Mouse (Mus musculus): Measurements from ENCODE around the gene Gm13289. TPM values are rescaled to one million over a fixed set of nuclear protein-coding genes. Genes with fewer than 3 reads are reported as not detected.
"Not testable (repeated sequence)": the region's sequence is repeated elsewhere in the genome, so short reads cannot be mapped to it uniquely, and the experiment has no call there.

Gm13289 gene
- polyA plus RNA-seq, 1 experiment from 2014 or later: not detected

DNA sequence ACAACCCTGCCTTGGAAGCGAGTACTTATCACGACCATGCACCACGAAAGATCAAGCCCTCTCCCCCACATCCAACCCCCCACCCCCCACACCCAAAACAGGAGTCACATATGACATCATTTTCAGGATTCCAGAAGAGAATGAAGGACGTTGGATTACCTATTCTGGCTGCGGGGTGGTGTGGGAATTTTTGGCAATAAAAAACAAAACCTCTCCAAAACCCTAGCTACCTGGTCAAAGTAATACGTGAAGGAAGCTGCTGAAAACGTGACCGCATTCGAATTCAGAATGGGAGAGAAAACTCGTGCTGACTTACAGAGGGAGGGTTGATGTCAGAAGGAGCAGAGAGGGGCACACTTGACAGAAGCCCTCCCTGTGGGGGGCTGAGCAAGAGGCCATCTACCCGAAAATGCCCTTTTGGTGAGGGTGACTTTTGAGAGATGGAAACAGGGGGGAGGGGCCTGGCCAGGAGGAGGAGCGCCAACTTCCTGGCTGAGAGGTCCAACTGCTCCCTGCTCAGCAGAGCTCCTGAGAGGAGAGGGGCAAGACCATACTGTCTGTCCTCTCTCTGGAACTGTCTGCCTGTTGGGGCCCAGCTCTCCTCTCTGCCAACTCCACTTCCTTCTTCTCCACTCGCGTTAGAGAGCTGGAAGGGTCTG is 17.0 kb upstream of the Gm13289 start, which contains the start of gene Gm13283:
Gene Gm13283 (plus strand): TSS at position 510 of the 659 bp plus-strand sequence.
- Histone ChIP-seq H3K9ac (replicated peaks) (0 out of 2 replicates have a peak within 1 kb of the TSS, but pooled peaks have one; percentile 16), H3K4me2 (replicated peaks) (peak within 1 kb of the TSS; percentile 63), H3K4me3 (peak within 1 kb of the TSS; percentile 36)
- H3K27ac ChIP-seq (replicated peaks); H3K9me3 ChIP-seq; H3K27me3 ChIP-seq; H3K36me3 ChIP-seq; H3K4me1 ChIP-seq; ATAC-seq (replicated peaks): not testable (repeated sequence)
- 33% methylated on average over 10 of the region's 14 CpGs for WGBS

- peak overlapping the region; percentile 63 for H3K4me2 ChIP-seq (replicated peaks)
- under 1% methylated on average over 24 of the region's 28 CpGs for WGBS
- H3K4me3 ChIP-seq: peak overlapping the region; percentile 36
- H3K27ac ChIP-seq (replicated peaks); H3K4me1 ChIP-seq; H3K36me3 ChIP-seq; H3K27me3 ChIP-seq; H3K9me3 ChIP-seq; ATAC-seq (replicated peaks): not testable (repeated sequence)
- H3K9ac ChIP-seq (replicated peaks): 0 out of 2 replicates have a peak overlapping the region, but pooled peaks have one; percentile 16
These were observed 16.3 kb upstream of the Gm13289 start for GRCm38 (mm10) chr4:88760431-88760830.

- 64% methylated on average over 6 of the region's 8 CpGs for WGBS
- H3K27ac ChIP-seq (replicated peaks); ATAC-seq (replicated peaks); H3K36me3 ChIP-seq; H3K27me3 ChIP-seq; H3K4me3 ChIP-seq; H3K9me3 ChIP-seq; H3K9ac ChIP-seq (replicated peaks); H3K4me2 ChIP-seq (replicated peaks); H3K4me1 ChIP-seq: not testable (repeated sequence)
These were observed 14.9 kb upstream of the Gm13289 start for GRCm38 (mm10) chr4:88761776-88762175.

DNA sequence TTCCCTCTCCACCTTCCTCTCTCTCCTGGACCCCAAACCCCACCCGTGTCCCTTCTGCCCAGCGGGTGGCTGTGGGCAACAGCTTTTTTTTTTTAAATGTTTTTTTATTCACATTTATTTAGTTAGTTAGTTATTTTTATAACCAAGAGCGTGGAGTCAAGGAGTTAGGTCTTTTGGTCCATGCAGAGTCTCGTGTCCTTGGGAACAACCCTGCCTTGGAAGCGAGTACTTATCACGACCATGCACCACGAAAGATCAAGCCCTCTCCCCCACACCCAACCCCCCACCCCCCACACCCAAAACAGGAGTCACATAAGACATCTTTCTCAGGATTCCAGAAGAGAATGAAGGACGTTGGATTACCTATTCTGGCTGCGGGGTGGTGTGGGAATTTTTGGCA is 14.4 kb upstream of the Gm13289 start:
- H3K4me3 ChIP-seq; H3K27me3 ChIP-seq; H3K4me1 ChIP-seq; H3K9ac ChIP-seq (replicated peaks); H3K27ac ChIP-seq (replicated peaks); ATAC-seq (replicated peaks); H3K36me3 ChIP-seq; H3K9me3 ChIP-seq; H3K4me2 ChIP-seq (replicated peaks): not testable (repeated sequence)
- 59% methylated on average over 9 of the region's 9 CpGs for whole genome bisulfite sequencing

GRCm38 (mm10) chr4:88763384-88764018 is 13.2 kb upstream of the Gm13289 start:
- not testable (repeated sequence) for H3K27me3 ChIP-seq; H3K36me3 ChIP-seq; ATAC-seq (replicated peaks); H3K9me3 ChIP-seq; H3K4me1 ChIP-seq; H3K27ac ChIP-seq (replicated peaks)
- Histone ChIP-seq H3K9ac (replicated peaks) (0 out of 2 replicates have a peak overlapping the region, but pooled peaks have one; percentile 24), H3K4me2 (replicated peaks) (peak overlapping the region; percentile 63), H3K4me3 (peak overlapping the region; percentile 41)
- WGBS: 2% methylated on average over 34 of the region's 42 CpGs

DNA sequence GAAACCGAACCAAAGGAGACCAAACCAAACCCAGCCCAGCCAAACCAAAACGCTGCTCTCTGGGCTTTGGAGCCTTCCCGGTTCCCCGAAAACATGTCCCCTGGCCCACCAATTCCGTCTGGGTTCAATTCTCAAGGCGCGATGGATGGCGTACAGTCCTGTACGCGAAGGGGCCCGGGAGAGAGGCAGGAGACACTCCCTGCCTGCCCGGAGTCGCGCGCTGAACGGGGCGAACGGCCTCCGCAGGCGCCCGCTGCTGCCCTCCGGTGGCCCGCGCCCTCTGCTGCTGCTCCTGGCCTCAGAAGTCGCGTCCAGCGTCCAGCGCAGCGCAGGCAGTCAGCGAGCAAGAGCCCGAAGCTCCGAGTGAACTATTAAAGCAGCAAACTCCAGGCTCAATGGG is 3.2 kb upstream of the Gm13289 start, which contains the start of gene Gm13290:
Gene Gm13290 (plus strand): TSS at position 301 of the 400 bp plus-strand sequence.
- H3K4me1 ChIP-seq; H3K4me2 ChIP-seq (replicated peaks); H3K4me3 ChIP-seq; H3K9ac ChIP-seq (replicated peaks); ATAC-seq (replicated peaks); H3K27me3 ChIP-seq; H3K9me3 ChIP-seq; H3K27ac ChIP-seq (replicated peaks); H3K36me3 ChIP-seq: not testable (repeated sequence)
- no CpG with 5 or more reads among the region's 32 CpGs for WGBS

DNA sequence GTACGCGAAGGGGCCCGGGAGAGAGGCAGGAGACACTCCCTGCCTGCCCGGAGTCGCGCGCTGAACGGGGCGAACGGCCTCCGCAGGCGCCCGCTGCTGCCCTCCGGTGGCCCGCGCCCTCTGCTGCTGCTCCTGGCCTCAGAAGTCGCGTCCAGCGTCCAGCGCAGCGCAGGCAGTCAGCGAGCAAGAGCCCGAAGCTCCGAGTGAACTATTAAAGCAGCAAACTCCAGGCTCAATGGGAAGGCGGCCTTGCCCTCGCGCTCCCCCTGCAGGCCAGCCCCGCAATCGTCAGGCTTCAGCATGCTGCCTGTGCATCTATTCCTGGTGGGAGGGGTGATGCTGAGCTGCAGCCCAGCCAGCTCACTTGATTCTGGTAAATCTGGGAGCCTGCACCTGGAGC is 2.8 kb downstream of the Gm13289 start, which contains the start of gene Gm13272:
Gene Gm13272 (plus strand): TSS at position 301 of the 400 bp plus-strand sequence.
- WGBS: no CpG with 5 or more reads among the region's 29 CpGs
- H3K4me1 ChIP-seq; H3K27me3 ChIP-seq; H3K9ac ChIP-seq (replicated peaks); ATAC-seq (replicated peaks); H3K9me3 ChIP-seq; H3K4me2 ChIP-seq (replicated peaks); H3K4me3 ChIP-seq; H3K36me3 ChIP-seq; H3K27ac ChIP-seq (replicated peaks): not testable (repeated sequence)

GRCm38 (mm10) chr4:88780320-88780719 is 3.6 kb downstream of the Gm13289 start:
- not testable (repeated sequence) for H3K27ac ChIP-seq (replicated peaks); H3K9ac ChIP-seq (replicated peaks); H3K4me2 ChIP-seq (replicated peaks); ATAC-seq (replicated peaks); H3K4me1 ChIP-seq; H3K9me3 ChIP-seq; H3K27me3 ChIP-seq; H3K4me3 ChIP-seq; H3K36me3 ChIP-seq
- 47% methylated on average over 16 of the region's 18 CpGs for WGBS

DNA sequence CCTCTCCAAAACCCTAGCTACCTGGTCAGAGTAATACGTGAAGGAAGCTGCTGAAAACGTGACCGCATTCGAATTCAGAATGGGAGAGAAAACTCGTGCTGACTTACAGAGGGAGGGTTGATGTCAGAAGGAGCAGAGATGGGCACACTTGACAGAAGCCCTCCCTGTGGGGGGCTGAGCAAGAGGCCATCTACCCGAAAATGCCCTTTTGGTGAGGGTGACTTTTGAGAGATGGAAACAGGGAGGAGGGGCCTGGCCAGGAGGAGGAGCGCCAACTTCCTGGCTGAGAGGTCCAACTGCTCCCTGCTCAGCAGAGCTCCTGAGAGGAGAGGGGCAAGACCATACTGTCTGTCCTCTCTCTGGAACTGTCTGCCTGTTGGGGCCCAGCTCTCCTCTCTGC is 5.1 kb downstream of the Gm13289 start, which contains the start of gene Ifnz:
Gene Ifnz (plus strand): TSS at position 301 of the 400 bp plus-strand sequence.
- H3K4me1 ChIP-seq; H3K9me3 ChIP-seq; H3K27me3 ChIP-seq; H3K36me3 ChIP-seq; H3K9ac ChIP-seq (replicated peaks); H3K27ac ChIP-seq (replicated peaks); ATAC-seq (replicated peaks): not testable (repeated sequence)
- peak within 1 kb of the TSS; percentile 40 for H3K4me2 ChIP-seq (replicated peaks)
- 26% methylated on average over 4 of the region's 7 CpGs for WGBS
- H3K4me3 ChIP-seq: peak within 1 kb of the TSS; percentile 17; the same call in 1 of the 2 replicates

GRCm38 (mm10) chr4:88782335-88782734 is 5.6 kb downstream of the Gm13289 start:
- not testable (repeated sequence) for H3K9me3 ChIP-seq; H3K36me3 ChIP-seq; H3K4me1 ChIP-seq; H3K9ac ChIP-seq (replicated peaks); H3K27me3 ChIP-seq; ATAC-seq (replicated peaks); H3K27ac ChIP-seq (replicated peaks)
- peak overlapping the region; percentile 17; the same call in 1 of the 2 replicates for H3K4me3 ChIP-seq
- peak overlapping the region; percentile 40 for H3K4me2 ChIP-seq (replicated peaks)
- 0% methylated on average over 7 of the region's 31 CpGs for WGBS

- not testable (repeated sequence) for H3K4me1 ChIP-seq; H3K36me3 ChIP-seq; H3K27ac ChIP-seq (replicated peaks); H3K9me3 ChIP-seq; H3K4me2 ChIP-seq (replicated peaks); H3K9ac ChIP-seq (replicated peaks); H3K27me3 ChIP-seq; H3K4me3 ChIP-seq; ATAC-seq (replicated peaks)
- no CpG with 5 or more reads among the region's 27 CpGs for WGBS
These were observed 8.7 kb downstream of the Gm13289 start, which contains the start of gene Gm13276 for GRCm38 (mm10) chr4:88785409-88785808. TSS of gene Gm13276 (plus strand) at chr4:88785709.

GRCm38 (mm10) chr4:88788402-88788801 is 11.7 kb downstream of the Gm13289 start, which contains the start of gene Gm13277:
TSS of gene Gm13277 (plus strand) at chr4:88788632.
- not testable (repeated sequence) for H3K4me1 ChIP-seq; H3K4me3 ChIP-seq; H3K27ac ChIP-seq (replicated peaks); ATAC-seq (replicated peaks); H3K9ac ChIP-seq (replicated peaks); H3K27me3 ChIP-seq; H3K9me3 ChIP-seq; H3K36me3 ChIP-seq; H3K4me2 ChIP-seq (replicated peaks)
- 0% methylated on average over 7 of the region's 28 CpGs for WGBS
